Mouse (Mus musculus) kidney, adult 2 months (tissue): Measurements from ENCODE around the gene Dse. TPM values are rescaled to one million over a fixed set of nuclear protein-coding genes. Genes with fewer than 3 reads are reported as not detected.

Experiments
- DNase-seq: peaks from one replicate; pipeline ENCODE4 v3.0.0; 2021
- H3K27ac ChIP-seq: fragments of 200-500 bp; 2 replicates; pipeline ENCODE4 v1.5.1; 2012; ENCODE audit warnings: low read depth, low read length, control low read depth, inconsistent platforms; ENCODE audit not compliant: insufficient read depth
- H3K27me3 ChIP-seq: fragments of 200-500 bp; replicated peaks from 2 replicates; pipeline ENCODE4 v1.6.1; 2012; ENCODE audit warnings: mild to moderate bottlenecking, moderate library complexity, low read length, inconsistent platforms; ENCODE audit not compliant: control insufficient read depth, insufficient read depth
- H3K36me3 ChIP-seq: fragments of 200-500 bp; 2 replicates; pipeline ENCODE4 v1.6.1; 2012; ENCODE audit warnings: mild to moderate bottlenecking, moderate library complexity, low read length, inconsistent platforms; ENCODE audit not compliant: control insufficient read depth, insufficient read depth
- H3K4me1 ChIP-seq: fragments of 200-500 bp; 2 replicates; pipeline ENCODE4 v1.6.1; 2011; ENCODE audit warnings: low read length; ENCODE audit not compliant: control insufficient read depth, insufficient read depth
- H3K4me3 ChIP-seq: fragments of 200-500 bp; 2 replicates; pipeline ENCODE4 v1.5.1; 2011; ENCODE audit warnings: mild to moderate bottlenecking, low read depth, low read length, control low read depth; ENCODE audit not compliant: insufficient read depth
- CTCF ChIP-seq: fragments of 200-500 bp; conservative IDR thresholded peaks from 2 replicates; pipeline ENCODE4 v1.5.1; 2011; ENCODE audit warnings: low read depth, mild to moderate bottlenecking, control low read depth, low read length, moderate library complexity, mixed read lengths; ENCODE audit not compliant: insufficient read depth, insufficient read length
- POLR2A ChIP-seq: fragments of 200-500 bp; IDR thresholded peaks from one replicate; pipeline ENCODE4 v1.6.1; 2011; ENCODE audit warnings: low read depth, low read length, control low read depth
- WGBS: fragments of 180-500 bp; shearing (Covaris S2); methylation state at CpG from one replicate; pipeline ENCODE4 v1.1.7; 2018; 5-methylcytosine and 5-hydroxymethylcytosine counted together
- polyA plus RNA-seq: library from polyadenylated mRNA; depleted of rRNA; stranded (reverse); fragments of >200 nt; gene quantifications from 2 replicates; pipeline ENCODE4 v1.2.3, GENCODE M21; 2012

Gene Dse
- polyA plus RNA-seq, 1 experiment, result 8.6 TPM

DNA sequence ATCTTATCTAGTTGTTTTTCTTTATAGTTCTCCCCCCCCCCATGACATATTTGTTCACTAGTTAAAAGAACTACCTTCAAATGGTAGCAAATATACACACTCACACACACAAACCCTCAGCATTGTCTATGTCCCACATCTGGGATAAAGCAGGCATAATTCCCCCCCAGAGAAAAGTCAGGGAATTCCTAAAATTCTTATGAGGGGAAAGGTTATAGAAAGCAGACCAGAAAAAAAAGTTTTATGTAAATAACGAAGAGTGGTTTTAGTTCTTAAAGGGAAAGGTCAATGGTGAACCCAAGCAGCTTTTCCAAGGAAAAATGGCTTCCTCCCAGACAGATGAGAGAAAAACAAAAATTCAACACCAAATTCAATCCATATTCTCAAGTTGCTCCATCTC is 22.6 kb downstream of the Dse start:
- TF ChIP-seq CTCF, result no peak
- TF ChIP-seq POLR2A, result no peak
- Histone ChIP-seq H3K36me3 (no peaks in the 10 kb centered on the region), H3K27ac (no peak overlapping the region), H3K27me3 (no peaks in the 10 kb centered on the region), H3K4me3 (no peak overlapping the region), H3K4me1 (no peaks in the 10 kb centered on the region)
- 25% methylated on average over 1 of the region's 1 CpGs for WGBS
- no peak for DNase-seq

DNA sequence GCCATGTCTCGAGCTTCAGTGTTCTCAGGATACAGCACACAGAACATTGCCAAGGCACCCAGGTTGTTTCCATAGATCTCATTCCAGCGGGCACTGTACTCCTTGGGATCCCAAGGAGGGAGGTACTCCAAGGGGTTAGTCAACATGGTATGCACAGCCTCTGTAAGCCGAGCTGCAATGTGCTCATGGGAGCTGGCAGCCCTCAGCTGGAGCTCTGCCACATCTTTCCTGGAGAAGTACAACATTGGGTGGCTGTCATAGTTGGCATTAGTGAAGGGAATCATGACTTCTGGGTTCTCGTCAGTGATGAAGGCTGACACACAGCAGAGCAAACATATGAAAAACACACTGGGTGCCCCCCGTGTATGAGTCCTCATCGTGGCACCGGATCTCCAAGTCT is 23.8 kb downstream of the Dse start:
- DNase-seq, result no peak
- no peaks in the 10 kb centered on the region for H3K36me3 ChIP-seq
- 91% methylated on average over 7 of the region's 7 CpGs for WGBS
- H3K27me3 ChIP-seq, result no peaks in the 10 kb centered on the region
- no peak overlapping the region for H3K27ac ChIP-seq
- H3K4me3 ChIP-seq, result no peak overlapping the region
- no peak for TF ChIP-seq CTCF
- TF ChIP-seq POLR2A, result no peak
- no peaks in the 10 kb centered on the region for H3K4me1 ChIP-seq

DNA sequence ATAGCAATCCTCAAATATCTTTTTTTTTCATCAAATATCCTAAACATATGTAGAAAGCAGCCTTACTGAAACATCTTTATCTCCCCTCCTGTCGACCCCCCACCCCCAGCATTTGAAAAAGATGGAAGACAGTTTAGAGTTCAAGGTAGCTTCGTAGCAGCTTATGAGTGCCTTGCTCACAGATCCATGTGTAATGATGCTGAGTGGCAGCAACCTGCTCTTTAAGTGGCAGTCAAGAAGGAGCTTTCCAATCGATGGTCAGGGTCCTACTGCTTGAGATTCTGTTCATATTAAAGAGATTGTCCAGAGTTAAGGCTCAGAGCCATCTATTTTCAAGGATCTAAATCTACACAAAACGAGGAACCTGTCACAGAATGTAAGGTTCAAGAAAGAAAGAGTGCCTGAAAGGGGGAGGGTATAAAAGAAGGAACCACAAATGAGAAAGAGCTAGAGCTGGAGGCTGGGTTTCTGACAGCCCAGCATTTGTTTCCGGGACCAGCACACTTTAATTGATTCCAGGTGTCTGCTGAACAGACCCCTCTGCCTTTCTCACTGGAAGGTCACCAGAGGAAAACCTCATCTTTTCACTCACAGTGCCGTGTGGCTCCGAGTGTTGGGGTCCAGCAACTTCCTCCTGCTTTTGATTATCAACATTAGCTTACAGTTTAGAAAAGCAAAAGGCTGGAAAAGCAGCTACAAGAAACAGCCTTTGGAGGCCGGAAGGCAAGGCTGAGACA is 31.5 kb downstream of the Dse start:
- Histone ChIP-seq H3K4me3 (no peak overlapping the region), H3K36me3 (no peaks in the 10 kb centered on the region), H3K27me3 (no peaks in the 10 kb centered on the region), H3K4me1 (no peaks in the 10 kb centered on the region), H3K27ac (no peak overlapping the region)
- TF ChIP-seq POLR2A (no peak), CTCF (no peak)
- DNase-seq, result no peak
- WGBS, result 53% methylated on average over 8 of the region's 8 CpGs

DNA sequence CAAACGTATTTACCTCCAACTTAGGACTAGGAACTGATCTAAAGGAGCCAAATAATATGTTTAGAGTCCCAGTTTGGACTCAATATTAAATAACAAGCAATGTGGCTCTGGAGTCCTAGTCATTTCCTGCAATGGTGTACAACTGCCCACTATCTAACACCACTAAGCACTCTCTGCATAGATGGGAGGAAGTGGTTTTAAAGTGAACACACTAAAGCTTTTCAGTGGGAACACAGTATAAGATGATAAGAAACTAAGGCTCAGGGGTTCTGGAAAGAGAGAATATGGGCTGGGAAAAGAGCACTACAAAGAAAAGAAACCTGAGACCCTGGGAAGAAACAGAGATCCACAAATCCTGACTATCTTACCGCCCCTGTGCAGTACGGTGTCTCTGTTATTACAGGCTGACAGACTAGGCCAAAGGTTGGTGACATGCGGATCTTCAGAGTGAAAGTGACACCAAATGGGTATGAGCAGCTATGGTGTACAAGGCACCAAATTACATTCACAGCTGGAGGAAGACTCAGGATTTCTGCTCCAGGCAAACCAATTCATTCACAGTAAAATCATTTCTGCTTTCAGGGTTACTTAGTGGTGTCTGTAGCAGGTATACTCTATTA is 34.7 kb downstream of the Dse start:
- Histone ChIP-seq H3K27ac (no peak overlapping the region), H3K4me1 (no peaks in the 10 kb centered on the region), H3K4me3 (no peak overlapping the region), H3K27me3 (no peaks in the 10 kb centered on the region), H3K36me3 (no peaks in the 10 kb centered on the region)
- no peak for DNase-seq
- TF ChIP-seq POLR2A (no peak), CTCF (no peak)
- WGBS, result 58% methylated on average over 4 of the region's 4 CpGs

DNA sequence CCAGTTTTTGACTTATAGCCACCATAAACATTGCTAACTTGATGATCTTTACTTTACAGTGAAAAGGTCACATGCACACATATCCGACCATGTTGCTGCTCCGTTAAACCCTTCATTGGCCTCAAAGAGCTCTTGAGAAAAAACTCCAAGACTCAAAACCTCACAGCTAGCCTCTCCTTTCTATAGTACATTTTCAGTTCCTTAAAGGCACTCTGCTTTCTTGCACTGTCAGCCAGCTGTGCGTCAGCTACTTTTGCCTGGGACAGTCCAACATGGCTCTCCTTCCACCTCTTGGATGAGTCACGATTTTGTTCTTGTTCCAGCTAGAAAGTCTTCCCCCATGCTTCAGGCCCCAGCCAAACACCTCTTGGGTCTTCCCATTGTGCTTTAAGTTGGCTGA is 35.9 kb downstream of the Dse start:
- H3K27me3 ChIP-seq, result no peaks in the 10 kb centered on the region; the same call in 1 of the 2 replicates
- WGBS, result 84% methylated on average over 4 of the region's 4 CpGs
- H3K4me1 ChIP-seq, result no peaks in the 10 kb centered on the region
- TF ChIP-seq POLR2A (no peak), CTCF (no peak)
- DNase-seq, result no peak
- no peak overlapping the region for H3K4me3 ChIP-seq
- H3K36me3 ChIP-seq, result no peaks in the 10 kb centered on the region
- H3K27ac ChIP-seq, result no peak overlapping the region

DNA sequence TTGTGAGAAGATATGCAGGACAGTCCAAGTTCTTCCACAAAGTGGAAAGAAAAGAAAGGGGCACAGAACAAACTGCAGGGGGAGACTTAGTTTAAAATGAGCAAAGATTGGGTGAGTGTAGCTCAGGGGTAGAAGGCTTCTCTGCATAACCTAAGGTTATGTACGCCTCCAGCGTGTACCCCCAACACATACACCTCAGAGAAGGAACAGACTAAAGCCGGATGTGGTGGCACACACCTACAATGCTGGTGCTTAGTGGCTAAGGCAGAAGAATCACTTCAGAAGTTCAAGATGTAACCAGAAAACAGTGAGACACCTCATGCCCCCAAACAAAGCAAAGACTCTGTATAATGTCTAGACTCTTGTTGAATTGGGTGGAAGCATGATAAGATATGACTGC is 36.3 kb downstream of the Dse start:
- Histone ChIP-seq H3K36me3 (no peaks in the 10 kb centered on the region), H3K4me1 (no peaks in the 10 kb centered on the region), H3K4me3 (no peak overlapping the region), H3K27me3 (no peaks in the 10 kb centered on the region; the same call in 1 of the 2 replicates), H3K27ac (no peak overlapping the region)
- 94% methylated on average over 3 of the region's 3 CpGs for WGBS
- no peak for TF ChIP-seq POLR2A
- TF ChIP-seq CTCF, result no peak
- DNase-seq, result no peak

DNA sequence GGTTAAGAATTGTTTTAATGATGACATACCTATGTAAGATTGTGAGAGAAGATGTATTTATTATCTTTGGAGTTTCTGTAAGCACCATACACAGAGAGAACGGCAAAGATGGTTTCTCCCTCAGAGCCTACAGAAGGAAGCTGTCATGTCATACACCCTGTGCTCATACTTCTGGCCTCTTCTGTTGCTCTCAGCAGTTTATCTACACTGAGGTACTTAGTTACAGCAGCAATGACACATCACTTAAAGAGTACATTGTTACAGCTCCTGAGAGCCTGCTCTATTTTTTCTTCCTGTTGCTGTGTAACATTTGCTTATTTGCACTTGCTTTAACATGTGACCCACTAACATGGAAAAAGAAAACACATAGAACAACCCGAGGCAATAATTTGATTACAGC is 40.5 kb downstream of the Dse start:
- TF ChIP-seq CTCF (no peak), POLR2A (no peak)
- no peak for DNase-seq
- no peaks in the 10 kb centered on the region; the same call in 1 of the 2 replicates for H3K27me3 ChIP-seq
- H3K36me3 ChIP-seq, result no peaks in the 10 kb centered on the region
- no peak overlapping the region for H3K27ac ChIP-seq
- no peaks in the 10 kb centered on the region for H3K4me1 ChIP-seq
- H3K4me3 ChIP-seq, result no peak overlapping the region
- 71% methylated on average over 2 of the region's 2 CpGs for WGBS
